Mouse (Mus musculus) heart, embryonic 14.5 days (tissue): ENCODE results near the gene Ttc8. TPM values are rescaled to one million over a fixed set of nuclear protein-coding genes. Genes with fewer than 3 reads are reported as not detected.

Experiments used
- ATAC-seq: fragments of 200-750 bp; cut with Nextera tagmentation; 2 replicates; pipeline ENCODE4 v1.8.0; 2017; ENCODE audit warnings: low read depth, moderate TSS enrichment; ENCODE audit not compliant: insufficient number of reproducible peaks, insufficient read depth, low FRiP score
- H3K27ac ChIP-seq, 2 experiments: fragments of 200-500 bp in 1 of 2; fragments of 300-500 bp in 1 of 2; sonication (generic) in 1 of 2; replicated peaks in 1 of 2; 2 replicates each; pipeline ENCODE4 v1.5.1; 2012 to 2014; ENCODE audit warnings: low read depth in 2 of 2, low read length in 2 of 2, control low read depth in 1 of 2, mild to moderate bottlenecking in 1 of 2, mixed read lengths in 1 of 2; ENCODE audit not compliant: control insufficient read depth in 1 of 2, insufficient read depth in 1 of 2
- H3K27me3 ChIP-seq: fragments of 300-500 bp; sonication (generic); 2 replicates; pipeline ENCODE4 v1.6.1; 2014; ENCODE audit warnings: mild to moderate bottlenecking, low read length, control low read depth; ENCODE audit not compliant: control insufficient read depth, insufficient read depth
- H3K36me3 ChIP-seq: fragments of 300-500 bp; sonication (generic); 2 replicates; pipeline ENCODE4 v1.6.1; 2014; ENCODE audit warnings: mild to moderate bottlenecking, control low read depth, low read length, mixed read lengths; ENCODE audit not compliant: control insufficient read depth, insufficient read depth
- H3K4me1 ChIP-seq, 2 experiments: fragments of 200-500 bp in 1 of 2; fragments of 300-500 bp in 1 of 2; sonication (generic) in 1 of 2; 2 replicates each; pipeline ENCODE4 v1.6.1; 2012 to 2014; ENCODE audit warnings: low read length in 2 of 2, control low read depth in 1 of 2, mixed read lengths in 1 of 2; ENCODE audit not compliant: control insufficient read depth in 2 of 2, insufficient read depth in 2 of 2
- H3K4me2 ChIP-seq: fragments of 300-500 bp; sonication (generic); 2 replicates; pipeline ENCODE4 v1.6.1; 2014; ENCODE audit warnings: mild to moderate bottlenecking, low read length
- H3K4me3 ChIP-seq, 2 experiments: fragments of 200-500 bp in 1 of 2; fragments of 300-500 bp in 1 of 2; sonication (generic) in 1 of 2; 2 replicates each; pipeline ENCODE4 v1.5.1; 2012 to 2014; ENCODE audit warnings: low read length in 2 of 2, mild to moderate bottlenecking in 2 of 2, control low read depth in 1 of 2, low read depth in 1 of 2, moderate library complexity in 1 of 2; ENCODE audit not compliant: control insufficient read depth in 1 of 2, insufficient read depth in 1 of 2
- H3K9ac ChIP-seq: fragments of 300-500 bp; sonication (generic); 2 replicates; pipeline ENCODE4 v1.6.1; 2014; ENCODE audit warnings: mild to moderate bottlenecking, low read length
- H3K9me3 ChIP-seq: fragments of 300-500 bp; sonication (generic); 2 replicates; pipeline ENCODE4 v1.6.1; 2016; ENCODE audit warnings: low read length, control low read depth; ENCODE audit not compliant: control insufficient read depth
- WGBS: fragments of 180-500 bp; shearing (Covaris S2); extraction: QIAGEN DNeasy Blood & Tissue Kit; methylation state at CpG from one replicate; pipeline ENCODE4 v1.1.7; 2014; 5-methylcytosine and 5-hydroxymethylcytosine counted together
- polyA plus RNA-seq: library from polyadenylated mRNA; unstranded; fragments of >200 nt; fragmentation: Nextera tagmentation; extraction: Ambion mirVana; gene quantifications from 2 replicates; pipeline ENCODE4 v1.2.1, GENCODE M21; 2014

Gene Ttc8
- polyA plus RNA-seq, 1 experiment from 2014 or later = 18.4 TPM

DNA sequence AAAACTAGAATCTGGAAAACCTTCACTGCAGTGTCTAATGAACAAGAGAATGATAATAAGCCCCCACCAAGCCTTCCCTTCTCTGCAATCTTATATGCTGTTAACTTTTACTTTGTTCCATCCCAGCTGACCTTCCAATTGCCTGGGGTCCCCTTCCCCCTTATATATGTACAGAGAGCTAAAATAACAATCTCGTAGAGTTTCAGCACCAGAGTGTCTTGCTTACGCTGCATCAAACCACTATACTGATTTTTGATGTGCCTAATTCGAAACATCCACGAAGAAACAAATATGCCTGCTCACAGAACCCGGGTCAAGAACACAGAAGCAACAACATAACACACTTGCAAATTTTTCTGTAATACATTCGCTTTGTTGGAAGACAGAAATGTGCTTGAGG lies 20.7 kb upstream of the Ttc8 start:
- no peak overlapping the region for H3K27ac ChIP-seq
- H3K9ac ChIP-seq = peak overlapping the region; percentile 76; the same call in 1 of the 2 replicates
- H3K36me3 ChIP-seq = no peaks in the 10 kb centered on the region
- 77% methylated on average over 6 of the region's 6 CpGs for WGBS
- ATAC-seq = no peak
- peak overlapping the region; percentile 75 for H3K4me2 ChIP-seq
- H3K4me1 ChIP-seq = no peaks in the 10 kb centered on the region
- no peaks in the 10 kb centered on the region for H3K9me3 ChIP-seq
- H3K27me3 ChIP-seq = no peaks in the 10 kb centered on the region
- peak overlapping the region in 1 of 2 experiments; percentile 70; a peak in 2 of 4 replicates for H3K4me3 ChIP-seq

DNA sequence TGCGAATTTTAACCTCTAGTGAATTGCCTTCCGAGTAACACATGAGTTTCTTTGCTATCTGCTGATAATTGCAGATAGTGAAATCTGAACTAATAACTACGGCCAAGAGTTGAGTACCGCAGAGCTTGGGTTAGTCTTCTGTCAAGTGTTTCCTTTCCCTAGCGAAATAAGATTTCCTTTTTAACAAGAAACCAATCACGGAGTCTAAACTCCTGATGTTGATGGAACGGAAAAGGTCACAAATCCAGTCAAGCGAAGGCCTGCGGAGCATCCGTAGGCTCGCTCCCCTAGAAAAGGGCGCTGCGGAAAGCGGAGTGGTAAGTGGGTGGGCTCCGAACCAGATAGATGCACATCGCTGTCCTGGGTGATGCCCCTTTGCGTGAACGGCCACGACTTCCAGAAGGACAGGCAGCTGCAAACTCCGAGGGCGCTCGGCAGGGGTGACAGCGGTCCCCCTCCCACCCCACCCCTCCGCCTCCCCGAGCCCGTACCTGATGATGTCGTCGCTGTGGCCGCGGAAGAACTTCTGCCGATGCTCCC lies 20.0 kb upstream of the Ttc8 start:
- no peaks in the 10 kb centered on the region for H3K27me3 ChIP-seq
- no peaks in the 10 kb centered on the region for H3K4me1 ChIP-seq
- no peaks in the 10 kb centered on the region for H3K36me3 ChIP-seq
- peak overlapping the region; percentile 60 to 70 for H3K4me3 ChIP-seq
- H3K4me2 ChIP-seq = peak overlapping the region; percentile 75
- no peaks in the 10 kb centered on the region for H3K9me3 ChIP-seq
- ATAC-seq = 0 out of 2 replicates have a peak, but pooled peaks have one; percentile 15
- peak overlapping the region; percentile 76 for H3K9ac ChIP-seq
- WGBS = 3% methylated on average over 31 of the region's 31 CpGs
- H3K27ac ChIP-seq = peak overlapping the region in 1 of 2 experiments; percentile 71; a peak in 2 of 4 replicates

DNA sequence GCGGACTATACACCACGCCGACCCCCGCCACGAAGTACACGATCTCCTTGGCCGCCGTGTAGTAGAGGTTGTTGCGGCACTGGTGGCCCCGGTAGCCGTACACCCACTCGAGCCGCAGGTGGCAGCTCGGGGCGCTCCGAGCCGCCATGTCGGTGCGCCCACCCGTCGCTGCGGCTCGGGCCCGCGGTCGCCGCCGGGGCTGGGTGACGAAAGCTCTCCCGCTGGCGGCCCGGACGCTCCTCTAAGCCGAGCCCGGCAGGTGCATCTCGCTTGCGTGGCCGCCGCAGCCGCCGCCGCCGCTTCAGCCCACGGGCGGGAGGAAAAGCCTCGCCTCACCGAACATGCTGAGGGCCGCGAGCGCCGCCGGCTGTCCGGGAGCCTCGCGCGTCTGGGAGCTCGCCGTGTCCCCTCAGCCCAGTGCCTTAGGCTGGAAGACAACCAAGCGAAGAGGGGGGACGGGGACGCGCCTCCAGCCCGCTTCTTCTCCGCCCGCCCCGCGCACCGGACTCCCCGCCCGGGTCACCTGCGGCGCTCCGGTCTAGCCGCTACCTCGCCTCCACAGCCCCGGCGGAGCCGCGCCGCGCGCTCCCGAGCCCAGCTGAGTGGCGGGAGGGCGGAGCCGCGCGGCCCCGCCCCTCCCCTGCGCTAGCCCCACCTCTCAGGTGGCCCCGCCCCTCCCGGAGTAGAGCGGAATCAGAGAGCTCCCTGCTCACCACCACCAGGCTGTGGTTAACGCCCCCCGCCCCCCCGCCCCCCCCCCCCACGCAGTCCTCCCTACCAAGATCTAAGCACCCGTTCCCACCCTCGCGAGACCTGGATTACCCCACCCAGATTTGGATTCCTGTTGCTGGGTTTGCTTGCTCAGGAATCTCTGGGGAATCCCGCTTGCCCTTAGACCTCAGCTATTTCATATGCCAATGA lies 19.2 kb upstream of the Ttc8 start, which contains the start of gene Eml5:
Gene Eml5 (minus strand): TSS at position 604 of the 921 bp plus-strand sequence.
- H3K27ac ChIP-seq = peak within 1 kb of the TSS; percentile 33 to 71
- WGBS = under 1% methylated on average over 75 of the region's 101 CpGs
- H3K9me3 ChIP-seq = no peaks in the 10 kb centered on the region

DNA sequence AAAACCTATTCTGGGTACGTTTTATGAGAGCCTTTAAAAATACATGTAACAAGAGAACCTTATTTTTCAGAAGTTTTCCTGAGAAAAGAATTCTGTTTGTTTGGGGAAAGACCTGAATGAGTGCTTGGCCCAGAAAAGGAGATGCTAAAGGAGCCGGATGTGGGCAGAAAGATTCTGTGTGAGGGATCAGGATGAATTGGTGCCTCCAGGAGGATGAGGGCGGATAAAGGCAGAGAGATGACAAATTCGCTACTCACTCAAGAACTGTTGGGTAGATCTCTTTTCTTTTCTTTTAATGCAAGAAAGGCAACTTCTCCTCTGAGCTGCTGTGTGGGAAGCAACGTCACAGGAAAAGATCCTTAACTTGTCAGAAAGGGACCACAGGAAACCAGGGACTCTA lies 14.9 kb upstream of the Ttc8 start:
- whole genome bisulfite sequencing = 70% methylated on average over 5 of the region's 5 CpGs
- peaks cover 0 to 7% of the 10 kb centered on the region in 2 experiments; a peak in 1 of 4 replicates for H3K4me1 ChIP-seq
- H3K4me3 ChIP-seq = no peak overlapping the region
- no peak overlapping the region for H3K27ac ChIP-seq
- no peak overlapping the region for H3K9ac ChIP-seq
- H3K9me3 ChIP-seq = no peaks in the 10 kb centered on the region
- no peak for ATAC-seq
- no peaks in the 10 kb centered on the region for H3K36me3 ChIP-seq
- no peaks in the 10 kb centered on the region for H3K27me3 ChIP-seq
- no peak overlapping the region for H3K4me2 ChIP-seq

More for the DNA sequence above, 19.2 kb upstream of the Ttc8 start, which contains the start of gene Eml5:
- H3K9ac ChIP-seq = peak within 1 kb of the TSS; percentile 76
- ATAC-seq = peak; percentile 90
- no peaks in the 10 kb centered on the region for H3K36me3 ChIP-seq
- no peaks in the 10 kb centered on the region for H3K27me3 ChIP-seq
- H3K4me2 ChIP-seq = peak within 1 kb of the TSS; percentile 75
- H3K4me3 ChIP-seq = peak within 1 kb of the TSS; percentile 60 to 70
- H3K4me1 ChIP-seq = no peaks in the 10 kb centered on the region

DNA sequence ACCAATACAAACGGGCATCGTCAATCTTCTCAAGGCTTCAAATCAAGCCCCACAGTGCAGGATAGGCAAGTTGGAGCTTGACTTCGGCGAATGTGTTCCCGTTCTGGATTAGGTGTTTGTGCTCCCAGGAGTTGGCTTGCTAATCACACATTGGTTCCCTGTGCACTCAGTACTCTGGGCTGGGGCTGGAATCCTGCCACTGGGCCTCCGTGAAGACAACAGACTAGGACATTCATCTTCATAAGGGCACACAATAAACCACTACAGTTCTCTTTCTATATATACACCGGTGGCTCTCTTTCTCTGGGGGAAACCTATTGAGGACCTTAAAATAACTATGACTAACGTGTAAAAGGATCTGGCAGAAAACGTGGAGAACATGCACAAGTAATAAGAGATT lies 10.3 kb upstream of the Ttc8 start:
- H3K27ac ChIP-seq = peak overlapping the region; percentile 28 to 82; a peak in 3 of 4 replicates
- no peaks in the 10 kb centered on the region for H3K9me3 ChIP-seq
- H3K4me3 ChIP-seq = no peak overlapping the region
- H3K4me1 ChIP-seq = peaks cover 0 to 7% of the 10 kb centered on the region in 2 experiments; a peak in 1 of 4 replicates
- peak overlapping the region; percentile 37 for H3K4me2 ChIP-seq
- H3K9ac ChIP-seq = no peak overlapping the region
- H3K36me3 ChIP-seq = no peaks in the 10 kb centered on the region
- peak; percentile 81 for ATAC-seq
- WGBS = 41% methylated on average over 9 of the region's 9 CpGs
- no peaks in the 10 kb centered on the region for H3K27me3 ChIP-seq

DNA sequence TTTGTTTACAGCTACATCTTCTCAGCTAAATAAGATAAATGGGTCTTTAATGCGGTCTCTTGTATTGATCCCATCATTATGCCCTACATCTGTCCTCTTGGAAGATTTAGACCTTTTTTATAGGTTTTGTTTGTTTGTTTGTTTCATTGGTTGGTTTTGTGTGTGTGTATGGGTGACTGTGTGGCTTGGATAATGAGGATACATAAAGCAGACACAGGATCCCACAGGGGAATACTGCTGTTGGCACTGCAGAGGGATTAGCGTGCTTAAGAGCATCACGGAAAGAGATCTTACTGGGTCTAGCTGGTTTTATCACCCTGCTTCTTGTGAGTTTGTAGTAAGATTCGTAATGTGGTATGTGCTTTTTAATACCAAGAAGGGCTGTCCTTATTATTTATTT lies 10.8 kb downstream of the Ttc8 start:
- WGBS = 78% methylated on average over 4 of the region's 4 CpGs
- Histone ChIP-seq H3K9ac (no peak overlapping the region), H3K4me3 (no peak overlapping the region), H3K36me3 (no peaks in the 10 kb centered on the region), H3K27ac (no peak overlapping the region), H3K9me3 (no peaks in the 10 kb centered on the region), H3K4me2 (no peak overlapping the region), H3K4me1 (no peaks in the 10 kb centered on the region), H3K27me3 (no peaks in the 10 kb centered on the region)
- ATAC-seq = no peak

DNA sequence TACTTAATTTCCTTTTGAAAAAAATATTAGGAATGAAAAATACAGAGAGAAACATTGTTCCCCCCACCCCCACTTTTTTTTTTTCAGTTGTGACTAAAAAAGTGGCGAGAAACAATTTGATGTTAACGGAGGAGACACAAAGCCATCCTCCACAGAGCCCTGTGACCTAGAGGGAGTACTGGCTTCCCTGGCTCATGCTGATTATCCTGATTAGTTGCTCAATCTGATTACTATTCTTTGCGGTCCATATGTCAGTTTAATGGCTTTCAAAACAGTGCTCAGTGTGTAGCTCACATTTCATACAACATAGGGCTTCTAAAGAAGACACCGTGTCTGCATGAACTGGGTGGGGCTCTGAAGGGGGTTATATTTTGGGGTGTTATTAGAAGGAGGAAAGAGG lies 12.1 kb downstream of the Ttc8 start:
- no peaks in the 10 kb centered on the region for H3K27me3 ChIP-seq
- H3K4me3 ChIP-seq = no peak overlapping the region
- no peak for ATAC-seq
- H3K4me1 ChIP-seq = no peaks in the 10 kb centered on the region
- H3K9ac ChIP-seq = no peak overlapping the region
- H3K4me2 ChIP-seq = no peak overlapping the region
- no peak overlapping the region for H3K27ac ChIP-seq
- no peaks in the 10 kb centered on the region for H3K9me3 ChIP-seq
- H3K36me3 ChIP-seq = no peaks in the 10 kb centered on the region
- WGBS = 89% methylated on average over 4 of the region's 4 CpGs
